Mouse (Mus musculus) ovary, postnatal 14 days (tissue): ENCODE measurements around the gene Fmnl2.

Experiments
- DNase-seq: peaks from one replicate; pipeline ENCODE4 v3.0.0; 2022; ENCODE audit warnings: low spot score

Fmnl2 gene

GRCm38 (mm10) chr2:53047749-53048387 lies 190.2 kb downstream of the Fmnl2 start:
- DNase-seq: no peak

- no peak for DNase-seq
These were observed 192.7 kb downstream of the Fmnl2 start for GRCm38 (mm10) chr2:53050376-53050775.

- no peak for DNase-seq
These were observed 193.8 kb downstream of the Fmnl2 start for GRCm38 (mm10) chr2:53051502-53051901.

GRCm38 (mm10) chr2:53053714-53054113 lies 196.1 kb downstream of the Fmnl2 start:
- DNase-seq: no peak

GRCm38 (mm10) chr2:53056556-53056955 lies 198.9 kb downstream of the Fmnl2 start:
- no peak for DNase-seq

GRCm38 (mm10) chr2:53057291-53057690 lies 199.6 kb downstream of the Fmnl2 start:
- no peak for DNase-seq

GRCm38 (mm10) chr2:53061363-53062000 lies 203.8 kb downstream of the Fmnl2 start:
- DNase-seq: no peak

GRCm38 (mm10) chr2:53066973-53067372 lies 209.3 kb downstream of the Fmnl2 start:
- DNase-seq: no peak

GRCm38 (mm10) chr2:53070607-53071006 lies 212.9 kb downstream of the Fmnl2 start:
- peak; percentile 16 for DNase-seq

- DNase-seq: no peak
These were observed 222.1 kb downstream of the Fmnl2 start for GRCm38 (mm10) chr2:53079693-53080286.

- no peak for DNase-seq
These were observed 224.4 kb downstream of the Fmnl2 start for GRCm38 (mm10) chr2:53082045-53082444.

GRCm38 (mm10) chr2:53082501-53082900 lies 224.8 kb downstream of the Fmnl2 start:
- DNase-seq: no peak

GRCm38 (mm10) chr2:53083241-53083640 lies 225.6 kb downstream of the Fmnl2 start:
- no peak for DNase-seq

- DNase-seq: peak; percentile 54
These were observed 228.1 kb downstream of the Fmnl2 start for GRCm38 (mm10) chr2:53085617-53086202.

- no peak for DNase-seq
These were observed 231.1 kb downstream of the Fmnl2 start for GRCm38 (mm10) chr2:53088744-53089143.

GRCm38 (mm10) chr2:53095031-53095430 lies 237.4 kb downstream of the Fmnl2 start:
- no peak for DNase-seq

GRCm38 (mm10) chr2:53095489-53095888 lies 237.8 kb downstream of the Fmnl2 start:
- no peak for DNase-seq

GRCm38 (mm10) chr2:53100093-53100492 lies 242.4 kb downstream of the Fmnl2 start:
- no peak for DNase-seq

GRCm38 (mm10) chr2:53101885-53102740 lies 244.5 kb downstream of the Fmnl2 start:
- no peak for DNase-seq

- DNase-seq: no peak
These were observed 245.2 kb downstream of the Fmnl2 start for GRCm38 (mm10) chr2:53102901-53103300.

- no peak for DNase-seq
These were observed 247.7 kb downstream of the Fmnl2 start for GRCm38 (mm10) chr2:53105408-53105807.

GRCm38 (mm10) chr2:53106056-53106455 lies 248.4 kb downstream of the Fmnl2 start:
- no peak for DNase-seq
